Mouse (Mus musculus) heart, embryonic 14.5 days (tissue): ENCODE data around the gene Cgnl1. TPM values are rescaled to one million over a fixed set of nuclear protein-coding genes. Genes with fewer than 3 reads are reported as not detected.

ENCODE experiments used
- ATAC-seq: fragments of 200-750 bp; cut with Nextera tagmentation; 2 replicates; pipeline ENCODE4 v1.8.0; 2017; ENCODE audit warnings: low read depth, moderate TSS enrichment; ENCODE audit not compliant: insufficient number of reproducible peaks, insufficient read depth, low FRiP score
- H3K27ac ChIP-seq, 2 experiments: fragments of 200-500 bp in 1 of 2; fragments of 300-500 bp in 1 of 2; sonication (generic) in 1 of 2; replicated peaks in 1 of 2; 2 replicates each; pipeline ENCODE4 v1.5.1; 2012 to 2014; ENCODE audit warnings: low read depth in 2 of 2, low read length in 2 of 2, control low read depth in 1 of 2, mild to moderate bottlenecking in 1 of 2, mixed read lengths in 1 of 2; ENCODE audit not compliant: control insufficient read depth in 1 of 2, insufficient read depth in 1 of 2
- H3K27me3 ChIP-seq: fragments of 300-500 bp; sonication (generic); 2 replicates; pipeline ENCODE4 v1.6.1; 2014; ENCODE audit warnings: mild to moderate bottlenecking, low read length, control low read depth; ENCODE audit not compliant: control insufficient read depth, insufficient read depth
- H3K36me3 ChIP-seq: fragments of 300-500 bp; sonication (generic); 2 replicates; pipeline ENCODE4 v1.6.1; 2014; ENCODE audit warnings: mild to moderate bottlenecking, control low read depth, low read length, mixed read lengths; ENCODE audit not compliant: control insufficient read depth, insufficient read depth
- H3K4me1 ChIP-seq, 2 experiments: fragments of 200-500 bp in 1 of 2; fragments of 300-500 bp in 1 of 2; sonication (generic) in 1 of 2; 2 replicates each; pipeline ENCODE4 v1.6.1; 2012 to 2014; ENCODE audit warnings: low read length in 2 of 2, control low read depth in 1 of 2, mixed read lengths in 1 of 2; ENCODE audit not compliant: control insufficient read depth in 2 of 2, insufficient read depth in 2 of 2
- H3K4me2 ChIP-seq: fragments of 300-500 bp; sonication (generic); 2 replicates; pipeline ENCODE4 v1.6.1; 2014; ENCODE audit warnings: mild to moderate bottlenecking, low read length
- H3K4me3 ChIP-seq, 2 experiments: fragments of 200-500 bp in 1 of 2; fragments of 300-500 bp in 1 of 2; sonication (generic) in 1 of 2; 2 replicates each; pipeline ENCODE4 v1.5.1; 2012 to 2014; ENCODE audit warnings: low read length in 2 of 2, mild to moderate bottlenecking in 2 of 2, control low read depth in 1 of 2, low read depth in 1 of 2, moderate library complexity in 1 of 2; ENCODE audit not compliant: control insufficient read depth in 1 of 2, insufficient read depth in 1 of 2
- H3K9ac ChIP-seq: fragments of 300-500 bp; sonication (generic); 2 replicates; pipeline ENCODE4 v1.6.1; 2014; ENCODE audit warnings: mild to moderate bottlenecking, low read length
- H3K9me3 ChIP-seq: fragments of 300-500 bp; sonication (generic); 2 replicates; pipeline ENCODE4 v1.6.1; 2016; ENCODE audit warnings: low read length, control low read depth; ENCODE audit not compliant: control insufficient read depth
- WGBS: fragments of 180-500 bp; shearing (Covaris S2); extraction: QIAGEN DNeasy Blood & Tissue Kit; methylation state at CpG from one replicate; pipeline ENCODE4 v1.1.7; 2014; 5-methylcytosine and 5-hydroxymethylcytosine counted together
- polyA plus RNA-seq: library from polyadenylated mRNA; unstranded; fragments of >200 nt; fragmentation: Nextera tagmentation; extraction: Ambion mirVana; gene quantifications from 2 replicates; pipeline ENCODE4 v1.2.1, GENCODE M21; 2014

The Cgnl1 gene
- polyA plus RNA-seq, 1 experiment from 2014 or later, result 37.6 TPM

DNA sequence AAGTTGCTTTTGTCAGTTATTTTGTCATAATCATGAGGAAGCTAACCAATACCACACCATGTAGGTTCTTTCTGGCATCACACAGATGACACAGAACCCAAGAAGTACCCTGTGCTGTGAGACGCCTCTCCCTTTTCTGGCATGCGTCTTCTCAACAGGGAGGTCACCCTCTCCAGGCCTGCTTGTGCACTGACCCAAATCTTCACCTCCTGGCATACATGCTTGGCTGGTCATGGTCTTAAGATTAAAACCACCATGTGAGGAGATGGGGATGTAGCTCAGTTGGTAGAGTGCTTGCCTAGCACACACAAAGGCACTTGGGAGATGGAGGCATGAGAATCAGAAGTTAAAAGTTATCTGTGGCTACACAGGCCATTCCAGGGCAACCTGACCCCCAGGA, 96.2 kb downstream of the Cgnl1 start:
- H3K9me3 ChIP-seq, result no peaks in the 10 kb centered on the region
- H3K27ac ChIP-seq, result peak overlapping the region in 1 of 2 experiments; percentile 51; a peak in 1 of 4 replicates
- H3K4me2 ChIP-seq, result no peak overlapping the region
- no peaks in the 10 kb centered on the region for H3K27me3 ChIP-seq
- no peak overlapping the region for H3K4me3 ChIP-seq
- H3K36me3 ChIP-seq, result 0 out of 2 replicates have a peak, but pooled peaks cover 6% of the 10 kb centered on the region
- ATAC-seq, result no peak
- H3K4me1 ChIP-seq, result peaks cover 22 to 48% of the 10 kb centered on the region in 2 experiments
- 98% methylated on average over 2 of the region's 2 CpGs for whole genome bisulfite sequencing
- no peak overlapping the region for H3K9ac ChIP-seq

GRCm38 (mm10) chr9:71674476-71674875, 96.9 kb downstream of the Cgnl1 start:
- Histone ChIP-seq H3K4me1 (peaks cover 27 to 55% of the 10 kb centered on the region in 2 experiments), H3K9ac (no peak overlapping the region), H3K4me3 (no peak overlapping the region), H3K9me3 (no peaks in the 10 kb centered on the region), H3K4me2 (no peak overlapping the region), H3K27ac (no peak overlapping the region), H3K27me3 (no peaks in the 10 kb centered on the region), H3K36me3 (0 out of 2 replicates have a peak, but pooled peaks cover 6% of the 10 kb centered on the region)
- 32% methylated on average over 5 of the region's 5 CpGs for WGBS
- no peak for ATAC-seq

DNA sequence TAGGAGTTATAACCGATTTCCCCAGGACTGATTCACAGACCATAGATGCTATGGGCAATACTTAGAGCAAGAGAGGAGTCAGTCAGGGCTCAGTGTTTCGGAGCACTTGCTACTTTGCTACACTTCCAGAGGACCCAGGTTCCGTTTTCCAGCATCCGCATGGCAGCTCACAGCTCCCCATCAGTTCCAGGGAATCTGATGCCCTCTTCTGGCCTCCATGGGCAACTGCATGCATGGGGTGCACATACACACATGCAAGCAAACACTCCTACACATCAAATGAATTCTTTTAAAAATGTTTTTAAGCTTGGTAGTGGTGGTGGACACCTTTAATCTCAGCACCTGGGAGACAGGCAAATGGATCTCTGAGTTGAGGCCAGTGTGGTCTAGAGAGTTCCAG, 98.9 kb downstream of the Cgnl1 start:
- Histone ChIP-seq H3K36me3 (0 out of 2 replicates have a peak, but pooled peaks cover 6% of the 10 kb centered on the region), H3K4me3 (no peak overlapping the region), H3K9me3 (no peaks in the 10 kb centered on the region), H3K4me1 (peaks cover 34 to 55% of the 10 kb centered on the region in 2 experiments), H3K4me2 (no peak overlapping the region), H3K27me3 (no peaks in the 10 kb centered on the region), H3K27ac (no peak overlapping the region), H3K9ac (no peak overlapping the region)
- 98% methylated on average over 4 of the region's 4 CpGs for WGBS
- no peak for ATAC-seq

- Histone ChIP-seq H3K27me3 (no peaks in the 10 kb centered on the region), H3K4me3 (no peak overlapping the region), H3K4me1 (peaks cover 31 to 56% of the 10 kb centered on the region in 2 experiments), H3K27ac (peak overlapping the region in 1 of 2 experiments; percentile 52; a peak in 1 of 4 replicates), H3K9me3 (no peaks in the 10 kb centered on the region), H3K9ac (no peak overlapping the region), H3K36me3 (0 out of 2 replicates have a peak, but pooled peaks cover 6% of the 10 kb centered on the region), H3K4me2 (no peak overlapping the region)
- ATAC-seq, result no peak
- WGBS, result 22% methylated on average over 5 of the region's 5 CpGs
Measured at GRCm38 (mm10) chr9:71670677-71671076, 100.7 kb downstream of the Cgnl1 start.

GRCm38 (mm10) chr9:71667616-71668015, 103.8 kb downstream of the Cgnl1 start:
- Histone ChIP-seq H3K4me1 (peaks cover 39 to 65% of the 10 kb centered on the region in 2 experiments), H3K9ac (no peak overlapping the region; the same call in 1 of the 2 replicates), H3K27ac (peak overlapping the region; percentile 75 to 77), H3K4me3 (no peak overlapping the region), H3K36me3 (no peaks in the 10 kb centered on the region), H3K27me3 (no peaks in the 10 kb centered on the region), H3K4me2 (no peak overlapping the region), H3K9me3 (no peaks in the 10 kb centered on the region)
- 0 out of 2 replicates have a peak, but pooled peaks have one; percentile 41 for ATAC-seq
- 63% methylated on average over 5 of the region's 5 CpGs for WGBS

GRCm38 (mm10) chr9:71666432-71666831, 105.0 kb downstream of the Cgnl1 start:
- H3K27ac ChIP-seq, result peak overlapping the region; percentile 75 to 77
- H3K27me3 ChIP-seq, result no peaks in the 10 kb centered on the region
- H3K4me2 ChIP-seq, result peak overlapping the region; percentile 11; the same call in 1 of the 2 replicates
- no peak overlapping the region for H3K4me3 ChIP-seq
- 0 out of 2 replicates have a peak overlapping the region, but pooled peaks have one; percentile 27 for H3K9ac ChIP-seq
- 17% methylated on average over 6 of the region's 6 CpGs for WGBS
- H3K9me3 ChIP-seq, result no peaks in the 10 kb centered on the region
- no peaks in the 10 kb centered on the region for H3K36me3 ChIP-seq
- peak; percentile 49; the same call in 1 of the 2 replicates for ATAC-seq
- H3K4me1 ChIP-seq, result peaks cover 40 to 67% of the 10 kb centered on the region in 2 experiments

DNA sequence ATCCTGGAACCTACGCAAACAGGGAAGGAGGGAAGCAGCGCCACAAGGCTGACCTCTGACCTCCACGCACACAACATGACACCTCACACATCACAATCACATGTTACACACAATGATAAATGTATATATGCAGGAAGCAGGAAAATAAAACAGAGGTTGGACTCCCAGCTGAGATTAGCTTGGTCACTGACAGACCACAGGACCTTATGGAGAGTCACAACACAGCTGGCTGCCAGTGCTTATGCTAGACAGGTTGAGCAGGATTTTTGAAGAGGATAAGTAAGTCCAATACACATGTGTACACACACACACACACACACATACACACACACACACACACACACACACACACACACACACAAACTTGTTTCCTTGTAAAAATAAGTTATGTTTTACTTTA, 105.9 kb downstream of the Cgnl1 start:
- 91% methylated on average over 3 of the region's 3 CpGs for WGBS
- Histone ChIP-seq H3K4me2 (no peak overlapping the region), H3K36me3 (no peaks in the 10 kb centered on the region), H3K4me3 (no peak overlapping the region), H3K4me1 (peaks cover 44 to 67% of the 10 kb centered on the region in 2 experiments), H3K9ac (no peak overlapping the region), H3K9me3 (no peaks in the 10 kb centered on the region), H3K27ac (0 out of 4 replicates have a peak overlapping the region, but pooled peaks of 1 of the 2 experiments have one; percentile 75), H3K27me3 (no peaks in the 10 kb centered on the region)
- ATAC-seq, result no peak

GRCm38 (mm10) chr9:71664855-71665254, 106.5 kb downstream of the Cgnl1 start:
- Histone ChIP-seq H3K9ac (no peak overlapping the region), H3K27ac (0 out of 4 replicates have a peak overlapping the region, but pooled peaks of 1 of the 2 experiments have one; percentile 14), H3K4me3 (no peak overlapping the region), H3K27me3 (no peaks in the 10 kb centered on the region), H3K36me3 (no peaks in the 10 kb centered on the region), H3K4me1 (peaks cover 43 to 68% of the 10 kb centered on the region in 2 experiments), H3K4me2 (no peak overlapping the region), H3K9me3 (no peaks in the 10 kb centered on the region)
- 93% methylated on average over 3 of the region's 3 CpGs for WGBS
- ATAC-seq, result no peak
